Mouse (Mus musculus): ENCODE measurements around the gene Mybpc1. TPM values are rescaled to one million over a fixed set of nuclear protein-coding genes. Genes with fewer than 3 reads are reported as not detected.

Mybpc1 gene
- 6.1 and 10.5 TPM in 2 replicates for polyA plus RNA-seq (2016; fragmentation: Nextera tagmentation; extraction: Ambion mirVana)

- WGBS = 35% methylated on average over 16 of the region's 16 CpGs
- Histone ChIP-seq H3K27ac (no peak within 1 kb of the TSS), H3K36me3 (no peaks in the 10 kb centered on the region), H3K4me1 (no peaks in the 10 kb centered on the region), H3K4me3 (peak within 1 kb of the TSS; percentile 18; the same call in 1 of the 2 replicates), H3K27me3 (ENCODE audit: insufficient read depth, poor library complexity, severe bottlenecking) (no peaks in the 10 kb centered on the region), H3K9me3 (no peaks in the 10 kb centered on the region)
- no peak for DNase-seq (ENCODE audit: low spot score)
Measured at GRCm38 (mm10) chr10:88604943-88605342, at the start of gene Mybpc1. Mybpc1 (minus strand) TSS chr10:88605152.

- H3K27ac ChIP-seq = peak overlapping the region; percentile 73; the same call in 1 of the 2 replicates
Measured at GRCm38 (mm10) chr10:88645448-88645847, 40.5 kb upstream of the Mybpc1 start.

GRCm38 (mm10) chr10:88631330-88631953, 26.5 kb upstream of the Mybpc1 start:
- no peak for DNase-seq (ENCODE audit: low spot score)
- H3K4me1 ChIP-seq = no peaks in the 10 kb centered on the region
- no peak overlapping the region for H3K27ac ChIP-seq
- peaks cover 22% of the 10 kb centered on the region; the same call in 1 of the 2 replicates for H3K27me3 ChIP-seq (ENCODE audit: insufficient read depth, poor library complexity, severe bottlenecking)
- no peak overlapping the region for H3K4me3 ChIP-seq
- 80% methylated on average over 10 of the region's 10 CpGs for WGBS
- no peaks in the 10 kb centered on the region for H3K36me3 ChIP-seq
- no peaks in the 10 kb centered on the region for H3K9me3 ChIP-seq

More at GRCm38 (mm10) chr10:88645448-88645847, 40.5 kb upstream of the Mybpc1 start:
- H3K36me3 ChIP-seq = no peaks in the 10 kb centered on the region
- DNase-seq (ENCODE audit: low spot score) = peak; percentile 74
- H3K27me3 ChIP-seq (ENCODE audit: insufficient read depth, poor library complexity, severe bottlenecking) = no peaks in the 10 kb centered on the region
- no peak overlapping the region for H3K4me3 ChIP-seq
- no peaks in the 10 kb centered on the region for H3K9me3 ChIP-seq
- H3K4me1 ChIP-seq = peaks cover 6% of the 10 kb centered on the region; the same call in 1 of the 2 replicates
- WGBS = 23% methylated on average over 5 of the region's 5 CpGs

- Histone ChIP-seq H3K4me1 (no peaks in the 10 kb centered on the region), H3K27ac (no peak overlapping the region), H3K4me3 (no peak overlapping the region), H3K36me3 (no peaks in the 10 kb centered on the region), H3K9me3 (no peaks in the 10 kb centered on the region), H3K27me3 (ENCODE audit: insufficient read depth, poor library complexity, severe bottlenecking) (peaks cover 22% of the 10 kb centered on the region; the same call in 1 of the 2 replicates)
- DNase-seq (ENCODE audit: low spot score) = peak; percentile 45
- WGBS = 84% methylated on average over 2 of the region's 2 CpGs
Measured at GRCm38 (mm10) chr10:88630663-88631329, 25.8 kb upstream of the Mybpc1 start.

GRCm38 (mm10) chr10:88627052-88627451, 22.1 kb upstream of the Mybpc1 start:
- DNase-seq (ENCODE audit: low spot score) = peak; percentile 55
- Histone ChIP-seq H3K27me3 (ENCODE audit: insufficient read depth, poor library complexity, severe bottlenecking) (peaks cover 31% of the 10 kb centered on the region), H3K36me3 (no peaks in the 10 kb centered on the region), H3K4me3 (no peak overlapping the region), H3K4me1 (no peaks in the 10 kb centered on the region), H3K27ac (no peak overlapping the region), H3K9me3 (no peaks in the 10 kb centered on the region)
- WGBS = 84% methylated on average over 4 of the region's 4 CpGs

GRCm38 (mm10) chr10:88626176-88626575, 21.2 kb upstream of the Mybpc1 start:
- DNase-seq (ENCODE audit: low spot score) = peak; percentile 46
- Histone ChIP-seq H3K36me3 (no peaks in the 10 kb centered on the region), H3K9me3 (no peaks in the 10 kb centered on the region), H3K27ac (no peak overlapping the region), H3K4me3 (no peak overlapping the region), H3K27me3 (ENCODE audit: insufficient read depth, poor library complexity, severe bottlenecking) (peaks cover 26% of the 10 kb centered on the region), H3K4me1 (no peaks in the 10 kb centered on the region)
- 72% methylated on average over 3 of the region's 3 CpGs for whole genome bisulfite sequencing

- 82% methylated on average over 11 of the region's 11 CpGs for WGBS
- Histone ChIP-seq H3K9me3 (no peaks in the 10 kb centered on the region), H3K27me3 (ENCODE audit: insufficient read depth, poor library complexity, severe bottlenecking) (peaks cover 14% of the 10 kb centered on the region), H3K36me3 (no peaks in the 10 kb centered on the region), H3K27ac (no peak overlapping the region), H3K4me3 (no peak overlapping the region), H3K4me1 (no peaks in the 10 kb centered on the region)
- no peak for DNase-seq (ENCODE audit: low spot score)
Measured at GRCm38 (mm10) chr10:88624300-88624699, 19.3 kb upstream of the Mybpc1 start.

GRCm38 (mm10) chr10:88622624-88623023, 17.7 kb upstream of the Mybpc1 start:
- H3K27me3 ChIP-seq (ENCODE audit: insufficient read depth, poor library complexity, severe bottlenecking) = peaks cover 18% of the 10 kb centered on the region
- H3K9me3 ChIP-seq = no peaks in the 10 kb centered on the region
- WGBS = 44% methylated on average over 16 of the region's 16 CpGs
- DNase-seq (ENCODE audit: low spot score) = peak; percentile 84
- no peak overlapping the region for H3K4me3 ChIP-seq
- H3K36me3 ChIP-seq = no peaks in the 10 kb centered on the region
- H3K4me1 ChIP-seq = no peaks in the 10 kb centered on the region
- H3K27ac ChIP-seq = 0 out of 2 replicates have a peak overlapping the region, but pooled peaks have one; percentile 29

- Histone ChIP-seq H3K9me3 (no peaks in the 10 kb centered on the region), H3K4me1 (no peaks in the 10 kb centered on the region), H3K4me3 (no peak overlapping the region), H3K27me3 (ENCODE audit: insufficient read depth, poor library complexity, severe bottlenecking) (peaks cover 12% of the 10 kb centered on the region; the same call in 1 of the 2 replicates), H3K27ac (no peak overlapping the region), H3K36me3 (no peaks in the 10 kb centered on the region)
- WGBS = 85% methylated on average over 3 of the region's 3 CpGs
- no peak for DNase-seq (ENCODE audit: low spot score)
Measured at GRCm38 (mm10) chr10:88620809-88621208, 15.9 kb upstream of the Mybpc1 start.

- WGBS = 81% methylated on average over 11 of the region's 11 CpGs
- Histone ChIP-seq H3K4me3 (no peak overlapping the region), H3K27me3 (ENCODE audit: insufficient read depth, poor library complexity, severe bottlenecking) (no peaks in the 10 kb centered on the region), H3K27ac (no peak overlapping the region), H3K36me3 (no peaks in the 10 kb centered on the region), H3K4me1 (no peaks in the 10 kb centered on the region), H3K9me3 (no peaks in the 10 kb centered on the region)
- no peak for DNase-seq (ENCODE audit: low spot score)
Measured at GRCm38 (mm10) chr10:88613051-88613450, 8.1 kb upstream of the Mybpc1 start.

GRCm38 (mm10) chr10:88606686-88607085, 1.7 kb upstream of the Mybpc1 start:
- peak; percentile 56 for DNase-seq (ENCODE audit: low spot score)
- no peak overlapping the region for H3K4me3 ChIP-seq
- no peaks in the 10 kb centered on the region for H3K4me1 ChIP-seq
- 76% methylated on average over 7 of the region's 7 CpGs for WGBS
- H3K36me3 ChIP-seq = no peaks in the 10 kb centered on the region
- no peak overlapping the region for H3K27ac ChIP-seq
- H3K27me3 ChIP-seq (ENCODE audit: insufficient read depth, poor library complexity, severe bottlenecking) = no peaks in the 10 kb centered on the region
- no peaks in the 10 kb centered on the region for H3K9me3 ChIP-seq

GRCm38 (mm10) chr10:88606065-88606464, 1.1 kb upstream of the Mybpc1 start:
- H3K4me3 ChIP-seq = no peak overlapping the region
- WGBS = 83% methylated on average over 8 of the region's 8 CpGs
- no peaks in the 10 kb centered on the region for H3K36me3 ChIP-seq
- no peak overlapping the region for H3K27ac ChIP-seq
- H3K27me3 ChIP-seq (ENCODE audit: insufficient read depth, poor library complexity, severe bottlenecking) = no peaks in the 10 kb centered on the region
- H3K4me1 ChIP-seq = no peaks in the 10 kb centered on the region
- DNase-seq (ENCODE audit: low spot score) = peak; percentile 24
- no peaks in the 10 kb centered on the region for H3K9me3 ChIP-seq

- H3K36me3 ChIP-seq = no peaks in the 10 kb centered on the region
- H3K9me3 ChIP-seq = no peaks in the 10 kb centered on the region
- H3K4me1 ChIP-seq = no peaks in the 10 kb centered on the region
- H3K27ac ChIP-seq = no peak overlapping the region
- WGBS = 69% methylated on average over 2 of the region's 2 CpGs
- no peak overlapping the region for H3K4me3 ChIP-seq
- H3K27me3 ChIP-seq (ENCODE audit: insufficient read depth, poor library complexity, severe bottlenecking) = no peaks in the 10 kb centered on the region
- no peak for DNase-seq (ENCODE audit: low spot score)
Measured at GRCm38 (mm10) chr10:88603773-88604172, 1.2 kb downstream of the Mybpc1 start.

Measured in heart, embryonic 10.5 days (tissue).